Mouse (Mus musculus): ENCODE measurements around the gene Pabpn1. TPM values are rescaled to one million over a fixed set of nuclear protein-coding genes. Genes with fewer than 3 reads are reported as not detected.

The Pabpn1 gene
- polyA plus RNA-seq, 1 experiment from 2014 or later = 194 TPM

DNA sequence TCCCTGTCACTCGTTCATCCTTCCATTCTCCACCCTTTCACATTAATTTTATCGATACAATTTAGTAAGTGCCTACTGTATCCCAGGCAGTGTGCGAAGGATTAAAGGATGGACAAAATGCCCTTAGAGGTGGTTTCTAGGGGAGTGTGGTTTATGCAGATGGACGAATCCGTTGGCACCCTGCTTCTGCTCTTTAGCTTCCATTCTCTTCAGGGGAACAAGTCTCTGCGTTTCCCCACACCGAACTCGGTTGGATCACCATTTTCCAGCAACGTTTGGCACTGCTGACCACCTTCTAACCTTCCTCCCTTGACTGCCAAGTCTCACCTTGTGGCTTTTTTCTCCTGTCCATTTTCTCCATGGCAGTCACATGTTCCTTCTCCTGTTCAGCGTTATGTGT lies 21.0 kb downstream of the Pabpn1 start:
- no peak for TF ChIP-seq CTCF (IDR thresholded peaks at IDR 0.05)
- ATAC-seq (no peak), DNase-seq (ENCODE audit: low read depth, low spot score) (no peak)
- CTCF ChIA-PET = interaction anchor here (1.6 kb wide), 1 partner anchor 102 kb away, joined by 5 read pairs; the partner anchor contains the start of gene Ngdn
- H3K27me3 ChIP-seq = peaks cover 15% of the 10 kb centered on the region
- in situ Hi-C loops (cut with MboI; ENCODE audit: low pct_unique_long_range_greater_than_20kb) = no loop called here
- POLR2A ChIA-PET = interaction anchor here (1.5 kb wide), 1 partner anchor 13 kb away, joined by 4 read pairs; the partner anchor contains the start of gene Efs

DNA sequence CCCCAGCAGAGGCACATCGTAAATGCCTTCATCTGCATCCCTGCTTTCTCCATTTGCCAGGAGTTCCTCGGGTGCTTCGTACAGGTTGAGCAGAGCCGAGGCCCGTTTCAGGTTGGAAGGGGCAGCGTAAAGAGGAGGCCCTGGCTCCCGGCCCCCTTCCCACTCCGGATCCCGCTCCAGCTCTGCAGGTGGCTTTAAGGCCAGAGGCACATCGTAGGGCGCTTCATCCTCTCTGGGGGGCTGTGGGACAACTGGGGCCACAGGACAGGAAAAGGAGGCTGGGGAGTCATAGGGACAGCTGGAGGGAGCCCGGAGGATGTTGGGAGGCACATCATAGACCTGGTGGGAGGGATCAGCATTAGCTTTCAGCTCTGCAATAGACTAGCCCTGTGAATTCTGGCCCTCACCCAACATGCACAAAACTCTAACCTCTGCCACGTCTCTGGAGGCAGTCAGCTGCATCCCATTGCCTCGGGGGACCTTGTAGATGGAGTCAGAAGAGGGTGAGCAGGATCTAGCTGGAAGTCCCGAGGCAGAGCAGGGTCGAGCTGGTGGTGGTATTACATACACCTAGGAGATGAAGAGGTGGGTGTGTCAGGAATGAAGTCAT lies 27.9 kb downstream of the Pabpn1 start:
- ChIA-PET POLR2A (interaction anchor here (1.1 kb wide), 1 partner anchor 12 kb away, joined by 3 read pairs; the partner anchor contains the start of gene Il25), CTCF (interaction anchor here (1.1 to 1.6 kb wide), 2 partner anchors 9 to 18 kb away, joined by 3 to 5 read pairs; no protein-coding TSS in a partner anchor)
- ATAC-seq = no peak
- in situ Hi-C loops (cut with MboI; ENCODE audit: low pct_unique_long_range_greater_than_20kb) = no loop called here
- TF ChIP-seq CTCF (IDR thresholded peaks at IDR 0.05) = no peak
- no peak for DNase-seq (ENCODE audit: low read depth, low spot score)
- peaks cover 18% of the 10 kb centered on the region for H3K27me3 ChIP-seq

DNA sequence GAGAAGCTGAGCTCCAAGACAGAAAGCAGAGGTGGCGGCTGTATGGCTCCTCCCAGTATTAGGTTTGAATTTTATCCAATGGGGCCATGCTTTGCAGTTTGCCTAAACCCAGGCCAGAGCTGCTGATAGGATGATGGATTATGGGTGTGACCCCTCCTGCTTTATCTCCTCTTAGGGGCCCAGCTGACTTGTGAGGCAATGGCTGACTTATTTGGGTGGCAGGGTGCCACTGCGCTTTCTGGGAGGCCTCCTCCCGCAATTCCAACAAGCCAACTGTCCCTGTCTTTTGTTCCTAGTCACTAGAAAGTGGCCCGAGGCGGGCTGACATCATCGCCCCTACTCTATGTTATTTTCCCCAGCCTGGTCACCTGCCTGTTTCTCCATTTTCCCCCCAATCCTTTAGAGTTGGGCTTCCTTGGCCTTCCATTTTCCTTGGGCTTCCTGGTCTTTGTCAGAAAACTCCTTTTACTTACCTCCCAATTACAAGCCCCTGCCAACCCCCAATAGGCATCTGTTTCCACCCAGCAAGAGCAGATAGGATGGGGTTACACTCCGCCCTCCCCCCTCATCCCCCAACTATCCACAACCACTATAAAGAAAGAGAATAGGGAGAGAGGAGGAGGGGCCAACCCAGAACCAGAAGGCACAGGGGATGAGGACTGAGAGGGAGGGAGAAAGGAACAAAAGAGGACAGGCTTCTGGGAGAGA lies 32.5 kb downstream of the Pabpn1 start:
- in situ Hi-C loops (cut with MboI; ENCODE audit: low pct_unique_long_range_greater_than_20kb) = no loop called here
- no peak for DNase-seq (ENCODE audit: low read depth, low spot score)
- no peak for ATAC-seq
- POLR2A ChIA-PET = no interaction called here
- CTCF ChIA-PET = no interaction called here
- no peak for TF ChIP-seq CTCF (IDR thresholded peaks at IDR 0.05)
- peaks cover 18% of the 10 kb centered on the region for H3K27me3 ChIP-seq

DNA sequence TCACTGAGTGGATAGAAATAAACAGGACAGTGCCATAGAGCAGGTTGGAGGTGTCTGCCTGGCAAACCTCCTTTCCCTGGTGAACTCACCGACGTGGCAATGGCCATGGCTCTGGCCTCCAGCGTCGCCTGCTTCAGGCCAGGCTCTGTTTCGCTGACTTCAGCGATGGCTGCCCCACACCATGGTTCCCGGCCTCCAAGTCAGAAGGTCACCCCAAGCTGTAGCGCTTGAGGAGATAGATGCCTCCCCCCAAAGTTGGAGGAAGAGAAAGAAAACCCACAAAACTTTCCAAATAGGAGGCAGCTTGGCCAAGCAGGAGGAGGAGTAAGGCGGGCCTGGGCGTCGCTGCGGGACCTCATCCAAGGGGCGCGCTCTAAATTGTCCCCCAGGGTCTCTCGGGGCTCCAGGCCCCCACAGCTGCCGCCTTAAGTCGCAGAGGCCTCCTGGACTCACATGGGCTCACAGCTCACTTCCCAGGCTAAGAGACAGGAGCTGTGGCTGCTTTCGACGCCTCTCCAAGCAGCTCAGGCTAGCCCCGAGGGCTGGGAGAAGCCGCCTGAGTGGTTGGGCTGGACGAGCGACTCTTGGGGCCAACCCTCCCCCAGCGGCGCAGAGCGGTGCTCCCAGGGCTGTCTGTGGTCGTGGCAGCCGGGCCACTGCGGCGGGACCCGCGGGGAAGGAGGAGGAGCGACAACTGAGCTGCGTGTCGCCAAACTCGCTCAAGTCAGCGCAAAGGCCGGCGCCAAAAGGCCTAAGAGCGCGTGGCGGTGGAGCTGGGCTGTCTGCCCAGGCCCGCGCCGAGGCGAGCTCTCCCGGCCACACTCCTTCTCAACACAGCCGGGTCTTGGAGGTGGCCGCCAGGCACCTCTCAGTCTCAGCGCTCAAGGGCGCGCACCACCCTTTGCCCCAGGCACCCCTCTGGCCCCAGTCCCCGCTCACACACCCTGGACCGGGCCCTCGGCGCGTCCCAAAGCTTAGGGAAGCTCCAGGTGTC lies 33.3 kb downstream of the Pabpn1 start, which contains the start of gene Efs:
Gene Efs (minus strand): TSS at position 778 of the 994 bp plus-strand sequence.
- ChIA-PET POLR2A (interaction anchor here (1.1 to 1.7 kb wide), 2 partner anchors 13 to 15 kb away, joined by 3 to 4 read pairs; partner anchors contain the start of gene Slc22a17), CTCF (no interaction called here)
- ATAC-seq = no peak
- in situ Hi-C loops (cut with MboI; ENCODE audit: low pct_unique_long_range_greater_than_20kb) = no loop called here
- no peak for DNase-seq (ENCODE audit: low read depth, low spot score)
- TF ChIP-seq CTCF (IDR thresholded peaks at IDR 0.05) = no peak
- H3K27me3 ChIP-seq = peaks cover 18% of the 10 kb centered on the region

DNA sequence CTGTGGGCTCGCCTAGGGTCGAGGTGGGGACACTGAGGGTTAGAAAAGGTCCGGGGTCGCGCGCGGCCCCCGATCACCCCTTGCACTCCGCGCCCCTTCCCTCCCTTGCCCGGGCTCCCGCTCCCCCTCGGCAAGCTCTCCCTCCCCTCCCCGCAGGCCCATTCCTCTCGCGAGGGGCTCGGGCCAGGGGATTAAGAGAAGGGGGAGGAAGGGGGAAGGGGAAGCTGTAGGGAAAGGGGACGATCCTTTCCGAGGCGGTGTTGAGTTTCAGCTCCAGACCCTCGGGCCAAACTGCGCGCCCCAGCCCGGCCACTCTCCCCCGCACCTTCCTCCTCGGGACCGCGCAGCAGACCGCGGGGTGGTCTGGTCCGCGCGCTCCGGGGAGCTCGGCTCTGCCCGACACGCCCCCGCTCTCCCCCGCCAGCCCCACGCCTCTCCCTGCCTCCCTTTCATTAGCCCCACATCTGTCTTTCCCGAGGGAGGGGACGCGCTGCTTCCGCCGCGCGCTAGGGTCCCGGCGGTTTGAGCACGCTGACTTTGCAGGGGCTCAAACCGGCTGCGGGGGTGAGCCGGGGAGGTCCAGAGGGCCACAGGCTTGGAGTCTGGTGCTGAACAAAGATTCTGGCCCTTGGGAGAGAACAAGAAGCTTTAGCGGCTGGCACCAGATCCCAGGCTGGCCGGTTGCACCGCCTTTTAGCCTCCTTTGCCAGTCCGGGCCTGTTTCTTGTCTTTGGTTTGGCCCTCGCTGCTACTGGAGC lies 34.3 kb downstream of the Pabpn1 start:
- CTCF ChIA-PET = interaction anchor here (1.5 to 2.0 kb wide), 2 partner anchors 12 to 88 kb away, joined by 3 to 4 read pairs; partner anchors contain the start of gene Ngdn
- no peak for DNase-seq (ENCODE audit: low read depth, low spot score)
- peaks cover 18% of the 10 kb centered on the region for H3K27me3 ChIP-seq
- in situ Hi-C loops (cut with MboI; ENCODE audit: low pct_unique_long_range_greater_than_20kb) = no loop called here
- no peak for ATAC-seq
- TF ChIP-seq CTCF (IDR thresholded peaks at IDR 0.05) = no peak
- POLR2A ChIA-PET = interaction anchor here (1.1 to 1.7 kb wide), 2 partner anchors 14 to 16 kb away, joined by 3 to 4 read pairs; partner anchors contain the start of gene Slc22a17

DNA sequence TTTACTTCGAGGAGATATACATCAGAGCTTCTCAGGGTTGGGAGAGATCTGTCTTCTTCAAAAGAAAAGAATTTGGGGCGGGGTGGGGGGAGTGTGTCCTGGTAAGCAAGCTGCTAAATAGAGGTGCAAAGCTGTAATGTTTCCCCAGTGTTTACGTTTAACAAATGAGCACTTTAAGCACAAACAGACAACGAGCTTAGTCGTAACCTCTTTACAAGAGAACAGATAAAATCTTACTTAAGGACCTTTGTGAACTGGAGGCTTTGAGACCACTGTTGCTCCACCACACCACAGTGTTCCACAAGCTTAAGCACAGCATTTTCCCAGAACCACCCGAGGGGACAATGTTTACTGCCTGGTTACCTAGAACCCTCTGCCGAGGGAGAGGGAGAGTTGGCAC lies 35.0 kb downstream of the Pabpn1 start:
- in situ Hi-C loops (cut with MboI; ENCODE audit: low pct_unique_long_range_greater_than_20kb) = no loop called here
- ChIA-PET CTCF (interaction anchor here (1.5 to 2.0 kb wide), 2 partner anchors 11 to 88 kb away, joined by 3 to 4 read pairs; partner anchors contain the start of gene Ngdn), POLR2A (interaction anchor here (1.7 kb wide), 1 partner anchor 17 kb away, joined by 3 read pairs; no protein-coding TSS in a partner anchor)
- H3K27me3 ChIP-seq = peaks cover 18% of the 10 kb centered on the region
- ATAC-seq = no peak
- no peak for DNase-seq (ENCODE audit: low read depth, low spot score)
- TF ChIP-seq CTCF (IDR thresholded peaks at IDR 0.05) = no peak

DNA sequence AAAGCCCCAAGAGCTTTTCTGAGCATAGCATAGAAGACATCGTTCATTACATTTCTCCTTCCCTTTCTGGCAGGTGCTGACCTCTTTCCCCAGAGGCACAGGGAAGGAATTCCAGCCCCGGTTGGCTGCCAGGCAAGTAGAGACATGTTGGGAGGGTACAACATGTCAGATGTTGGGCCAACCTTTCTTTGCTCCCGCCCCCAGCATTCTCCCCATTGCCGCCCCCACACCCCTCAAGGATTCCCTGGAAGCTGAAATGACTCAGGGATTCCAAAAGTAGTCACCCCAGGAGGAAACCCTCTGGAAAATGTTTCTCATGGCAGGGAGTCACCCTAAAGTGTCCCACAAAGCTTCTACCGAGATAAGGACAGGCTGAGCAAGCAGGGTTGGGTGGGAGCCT lies 37.5 kb downstream of the Pabpn1 start:
- POLR2A ChIA-PET = no interaction called here
- ATAC-seq (no peak), DNase-seq (ENCODE audit: low read depth, low spot score) (no peak)
- peaks cover 26% of the 10 kb centered on the region for H3K27me3 ChIP-seq
- CTCF ChIA-PET = interaction anchor here (1.4 kb wide), 1 partner anchor 10 kb away, joined by 6 read pairs; no protein-coding TSS in a partner anchor
- in situ Hi-C loops (cut with MboI; ENCODE audit: low pct_unique_long_range_greater_than_20kb) = no loop called here
- TF ChIP-seq CTCF (IDR thresholded peaks at IDR 0.05) = no peak

DNA sequence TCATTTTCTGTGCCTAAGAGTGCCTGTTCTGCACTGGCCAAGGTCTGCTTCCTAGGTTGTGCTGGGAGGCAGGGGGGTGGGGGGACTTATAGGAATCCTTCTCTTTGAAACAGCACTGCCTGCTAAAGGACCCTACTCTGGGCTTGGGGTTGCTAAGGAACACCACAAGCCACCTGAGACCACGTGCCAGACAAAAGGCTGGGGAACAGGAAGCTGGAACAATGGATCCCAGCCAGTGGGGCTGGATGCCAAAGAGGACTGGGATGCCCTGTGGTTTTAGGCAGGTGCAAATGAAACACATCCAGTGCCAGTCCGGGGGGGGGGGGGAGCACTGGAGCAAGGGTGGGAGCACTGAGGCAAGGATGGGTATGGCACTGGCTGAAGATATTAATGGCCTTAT lies 38.1 kb downstream of the Pabpn1 start:
- in situ Hi-C loops (cut with MboI; ENCODE audit: low pct_unique_long_range_greater_than_20kb) = no loop called here
- ATAC-seq = no peak
- no peak for DNase-seq (ENCODE audit: low read depth, low spot score)
- no peak for TF ChIP-seq CTCF (IDR thresholded peaks at IDR 0.05)
- H3K27me3 ChIP-seq = peaks cover 29% of the 10 kb centered on the region
- ChIA-PET CTCF (interaction anchor here (1.4 kb wide), 1 partner anchor 10 kb away, joined by 6 read pairs; no protein-coding TSS in a partner anchor), POLR2A (no interaction called here)

DNA sequence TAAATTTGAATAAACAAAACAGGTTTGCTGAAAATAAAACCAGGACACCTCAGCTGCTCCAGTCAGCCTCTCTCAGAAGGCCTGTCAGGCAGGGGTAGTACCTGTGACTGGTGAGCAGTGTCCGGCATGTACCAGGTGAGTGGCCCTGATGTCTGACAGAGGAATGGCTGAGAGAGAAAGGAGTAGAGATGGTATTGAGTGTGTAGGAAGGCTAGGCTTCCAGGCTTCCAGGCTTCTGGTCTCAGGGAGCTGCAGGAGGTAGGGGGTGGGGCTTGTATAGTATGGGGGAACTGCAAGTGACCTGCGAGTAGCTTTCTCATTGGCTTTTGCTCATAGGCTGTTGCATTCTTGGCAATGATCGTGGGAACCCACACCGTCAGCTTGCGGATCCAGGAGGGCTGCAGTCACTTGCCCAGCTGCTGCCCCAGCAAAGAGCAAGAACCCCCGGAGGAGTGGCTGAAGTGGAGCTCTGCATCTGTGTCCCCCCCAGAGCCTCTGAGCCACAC lies 40.4 kb downstream of the Pabpn1 start, which contains the start of gene Il25:
Gene Il25 (plus strand): TSS at position 51 of the 506 bp plus-strand sequence.
- ChIA-PET POLR2A (interaction anchor here (1.2 kb wide), 1 partner anchor 13 kb away, joined by 3 read pairs; no protein-coding TSS in a partner anchor), CTCF (no interaction called here)
- ATAC-seq = no peak
- no peak for TF ChIP-seq CTCF (IDR thresholded peaks at IDR 0.05)
- in situ Hi-C loops (cut with MboI; ENCODE audit: low pct_unique_long_range_greater_than_20kb) = no loop called here
- peaks cover 20% of the 10 kb centered on the region for H3K27me3 ChIP-seq
- no peak for DNase-seq (ENCODE audit: low read depth, low spot score)
